Mouse (Mus musculus): ENCODE results near the gene Uso1. TPM values are rescaled to one million over a fixed set of nuclear protein-coding genes. Genes with fewer than 3 reads are reported as not detected.

Gene Uso1
- polyA plus RNA-seq, 1 experiment from 2014 or later, result 25.9 TPM

DNA sequence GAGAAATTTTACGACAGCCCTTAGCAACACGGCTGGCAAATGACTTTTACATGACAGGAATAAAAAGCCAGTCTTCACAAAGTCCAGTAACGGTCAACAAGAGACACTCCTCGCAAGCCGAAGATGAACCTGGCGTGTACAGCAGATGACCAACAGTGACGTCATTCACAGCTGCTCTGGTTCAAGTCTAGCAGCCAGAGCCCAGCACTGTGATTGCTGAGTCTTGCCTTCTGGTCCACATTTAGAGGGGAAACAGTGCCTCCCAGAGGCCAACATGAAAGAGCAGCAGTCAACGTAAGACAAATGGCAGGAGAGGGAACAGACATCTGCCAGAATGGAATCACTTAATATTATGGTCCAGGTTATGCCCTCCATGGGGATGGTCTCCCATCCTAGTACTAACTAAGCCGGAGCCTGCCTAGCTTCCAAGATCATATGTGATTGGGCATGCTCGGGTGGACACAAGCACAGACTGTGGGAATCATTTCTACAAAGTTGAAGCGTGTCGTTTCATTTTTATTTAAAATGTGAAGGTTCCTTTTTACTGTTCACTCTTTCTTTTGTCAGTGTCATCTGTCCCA is 19.8 kb upstream of the Uso1 start:
- ATAC-seq (ENCODE audit: low FRiP score) (peak; percentile 83), DNase-seq (ENCODE audit: low spot score, missing footprints) (no peak)
- Histone ChIP-seq H3K27me3 (ENCODE audit: control insufficient read depth, insufficient read depth, low read length) (no peaks in the 10 kb centered on the region), H3K9ac (ENCODE audit: low read length) (no peak overlapping the region), H3K4me1 (ENCODE audit: control insufficient read depth, insufficient read depth, low read length) (peaks cover 1% of the 10 kb centered on the region), H3K27ac (ENCODE audit: low read depth, low read length) (no peak overlapping the region), H3K4me3 (ENCODE audit: low read depth, low read length) (no peak overlapping the region), H3K36me3 (ENCODE audit: control insufficient read depth, insufficient read depth, low read length) (no peaks in the 10 kb centered on the region), H3K9me3 (ENCODE audit: control insufficient read depth, low read length) (no peaks in the 10 kb centered on the region), H3K4me2 (no peak overlapping the region)
- WGBS, result 58% methylated on average over 12 of the region's 12 CpGs

DNA sequence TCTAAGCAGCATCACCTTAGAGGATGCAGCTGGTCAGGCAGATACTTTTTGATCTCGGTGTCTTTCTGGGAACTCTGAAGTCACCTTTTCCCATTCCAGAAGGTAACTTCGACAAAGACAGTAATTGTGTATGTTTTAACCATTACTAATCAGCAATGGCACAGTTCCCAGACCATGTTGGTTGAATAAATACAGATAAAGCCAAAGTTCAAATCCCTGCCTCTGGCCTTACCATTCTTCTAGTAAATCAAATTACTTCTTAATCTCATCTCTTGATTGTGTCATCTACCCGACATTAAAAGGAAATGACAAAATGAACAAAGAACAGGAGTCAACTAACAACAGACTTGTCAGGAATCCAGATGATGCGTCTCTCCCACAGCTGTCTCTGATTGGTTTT is 16.1 kb upstream of the Uso1 start:
- ATAC-seq (ENCODE audit: low FRiP score) (no peak), DNase-seq (ENCODE audit: low spot score, missing footprints) (no peak)
- H3K36me3 ChIP-seq (ENCODE audit: control insufficient read depth, insufficient read depth, low read length), result no peaks in the 10 kb centered on the region
- 92% methylated on average over 4 of the region's 4 CpGs for WGBS
- no peaks in the 10 kb centered on the region for H3K9me3 ChIP-seq (ENCODE audit: control insufficient read depth, low read length)
- no peak overlapping the region for H3K9ac ChIP-seq (ENCODE audit: low read length)
- no peak overlapping the region for H3K4me2 ChIP-seq
- H3K4me3 ChIP-seq (ENCODE audit: low read depth, low read length), result no peak overlapping the region
- H3K27ac ChIP-seq (ENCODE audit: low read depth, low read length), result no peak overlapping the region
- H3K27me3 ChIP-seq (ENCODE audit: control insufficient read depth, insufficient read depth, low read length), result no peaks in the 10 kb centered on the region
- H3K4me1 ChIP-seq (ENCODE audit: control insufficient read depth, insufficient read depth, low read length), result no peaks in the 10 kb centered on the region

DNA sequence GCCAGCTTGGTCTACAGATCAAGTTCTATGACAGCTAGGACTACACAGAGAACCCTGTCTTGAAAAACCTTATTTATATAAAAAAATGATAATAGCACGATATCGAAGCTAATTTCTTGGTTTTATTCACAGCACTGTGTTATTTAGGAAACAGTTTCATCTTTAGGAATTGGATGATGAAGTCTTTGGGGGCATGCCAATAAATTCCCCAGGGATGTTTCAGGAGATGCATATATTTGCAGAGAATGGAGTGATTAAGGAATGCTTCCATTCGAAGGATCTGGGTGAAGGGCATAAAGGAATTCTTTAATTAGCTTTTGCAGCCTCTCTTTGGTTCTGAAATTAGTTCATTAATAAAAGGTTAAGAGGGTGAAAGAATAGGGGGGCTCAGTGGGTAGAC is 12.3 kb upstream of the Uso1 start:
- H3K9me3 ChIP-seq (ENCODE audit: control insufficient read depth, low read length), result no peaks in the 10 kb centered on the region
- H3K27me3 ChIP-seq (ENCODE audit: control insufficient read depth, insufficient read depth, low read length), result no peaks in the 10 kb centered on the region
- no peak overlapping the region for H3K4me3 ChIP-seq (ENCODE audit: low read depth, low read length)
- no peak for DNase-seq (ENCODE audit: low spot score, missing footprints)
- no peaks in the 10 kb centered on the region for H3K36me3 ChIP-seq (ENCODE audit: control insufficient read depth, insufficient read depth, low read length)
- no peak overlapping the region for H3K4me2 ChIP-seq
- WGBS, result 91% methylated on average over 3 of the region's 3 CpGs
- no peak overlapping the region for H3K9ac ChIP-seq (ENCODE audit: low read length)
- H3K4me1 ChIP-seq (ENCODE audit: control insufficient read depth, insufficient read depth, low read length), result no peaks in the 10 kb centered on the region
- ATAC-seq (ENCODE audit: low FRiP score), result no peak
- no peak overlapping the region for H3K27ac ChIP-seq (ENCODE audit: low read depth, low read length)

DNA sequence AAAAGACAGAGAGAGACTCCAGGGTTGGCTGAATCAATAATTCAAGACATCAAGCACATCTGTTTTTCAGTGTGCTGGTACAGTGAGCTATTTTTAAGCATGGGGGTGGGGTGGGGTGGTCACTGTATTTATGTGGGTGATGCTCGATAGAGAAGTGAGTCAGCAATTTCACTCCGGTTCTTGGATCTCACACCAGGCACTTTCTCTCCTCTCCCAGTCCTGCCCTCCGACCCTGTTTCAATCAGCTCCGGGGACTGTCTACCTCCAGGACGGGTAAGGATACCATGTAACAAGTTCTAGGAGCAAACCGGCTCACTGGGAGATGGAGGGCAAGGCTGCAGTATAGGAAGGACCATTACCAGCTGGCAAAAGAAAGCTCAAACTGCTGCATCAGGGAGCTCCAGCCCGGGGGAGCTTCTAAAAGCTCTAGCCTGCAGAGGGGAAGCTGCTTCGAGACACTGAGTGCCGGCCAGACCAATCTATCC is 10.6 kb upstream of the Uso1 start:
- Histone ChIP-seq H3K4me3 (ENCODE audit: low read depth, low read length) (no peak overlapping the region), H3K36me3 (ENCODE audit: control insufficient read depth, insufficient read depth, low read length) (no peaks in the 10 kb centered on the region), H3K4me1 (ENCODE audit: control insufficient read depth, insufficient read depth, low read length) (no peaks in the 10 kb centered on the region), H3K9me3 (ENCODE audit: control insufficient read depth, low read length) (no peaks in the 10 kb centered on the region), H3K27ac (ENCODE audit: low read depth, low read length) (no peak overlapping the region), H3K27me3 (ENCODE audit: control insufficient read depth, insufficient read depth, low read length) (no peaks in the 10 kb centered on the region), H3K9ac (ENCODE audit: low read length) (no peak overlapping the region), H3K4me2 (no peak overlapping the region)
- 78% methylated on average over 9 of the region's 9 CpGs for WGBS
- no peak for DNase-seq (ENCODE audit: low spot score, missing footprints)
- no peak for ATAC-seq (ENCODE audit: low FRiP score)

DNA sequence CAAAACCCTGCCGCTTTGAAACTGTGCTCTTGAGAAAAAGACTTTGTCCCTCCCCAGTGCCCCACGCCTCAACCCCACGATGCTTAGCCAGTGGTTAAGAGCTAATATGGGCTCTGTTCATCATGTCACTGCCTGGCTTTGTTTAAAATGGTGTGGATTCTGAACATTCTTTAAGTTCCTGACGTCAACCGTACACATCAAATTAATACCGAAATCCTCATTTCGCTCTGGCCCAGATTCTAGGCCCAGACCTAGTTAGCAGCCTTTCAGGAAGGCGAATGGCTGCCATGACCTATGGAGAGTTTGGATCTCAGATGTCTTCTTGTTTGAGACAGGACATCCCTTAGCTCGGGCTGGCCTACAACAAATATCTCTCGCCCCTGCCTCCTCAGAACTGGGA is 10.0 kb upstream of the Uso1 start:
- Histone ChIP-seq H3K9ac (ENCODE audit: low read length) (no peak overlapping the region), H3K27me3 (ENCODE audit: control insufficient read depth, insufficient read depth, low read length) (no peaks in the 10 kb centered on the region), H3K4me2 (no peak overlapping the region), H3K36me3 (ENCODE audit: control insufficient read depth, insufficient read depth, low read length) (no peaks in the 10 kb centered on the region), H3K27ac (ENCODE audit: low read depth, low read length) (no peak overlapping the region), H3K4me1 (ENCODE audit: control insufficient read depth, insufficient read depth, low read length) (no peaks in the 10 kb centered on the region), H3K4me3 (ENCODE audit: low read depth, low read length) (no peak overlapping the region), H3K9me3 (ENCODE audit: control insufficient read depth, low read length) (no peaks in the 10 kb centered on the region)
- ATAC-seq (ENCODE audit: low FRiP score) (no peak), DNase-seq (ENCODE audit: low spot score, missing footprints) (no peak)
- 91% methylated on average over 10 of the region's 10 CpGs for WGBS

DNA sequence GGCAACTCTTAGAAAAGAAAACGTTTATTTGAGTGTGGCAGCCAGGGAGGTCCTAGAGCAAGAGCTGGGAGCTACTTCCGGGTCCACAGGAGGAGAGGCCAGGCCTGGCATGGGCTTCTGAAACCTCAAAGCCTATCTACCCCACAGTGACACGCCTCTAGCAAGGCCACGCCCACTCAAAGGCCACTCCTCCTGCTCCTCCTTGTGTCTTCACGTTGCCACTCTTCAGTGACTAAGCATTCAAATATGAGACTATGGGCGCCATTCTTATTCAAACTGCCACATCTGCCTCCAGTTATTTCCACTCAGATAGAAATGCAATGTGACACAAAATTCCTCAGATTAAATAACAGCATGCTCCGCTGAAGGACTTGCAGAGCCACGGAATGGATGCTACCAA is 9.2 kb upstream of the Uso1 start:
- no peak for DNase-seq (ENCODE audit: low spot score, missing footprints)
- Histone ChIP-seq H3K9me3 (ENCODE audit: control insufficient read depth, low read length) (no peaks in the 10 kb centered on the region), H3K9ac (ENCODE audit: low read length) (no peak overlapping the region), H3K36me3 (ENCODE audit: control insufficient read depth, insufficient read depth, low read length) (no peaks in the 10 kb centered on the region), H3K4me1 (ENCODE audit: control insufficient read depth, insufficient read depth, low read length) (no peaks in the 10 kb centered on the region), H3K27ac (ENCODE audit: low read depth, low read length) (no peak overlapping the region), H3K4me3 (ENCODE audit: low read depth, low read length) (no peak overlapping the region), H3K27me3 (ENCODE audit: control insufficient read depth, insufficient read depth, low read length) (no peaks in the 10 kb centered on the region), H3K4me2 (peak overlapping the region; percentile 22; the same call in 1 of the 2 replicates)
- ATAC-seq (ENCODE audit: low FRiP score), result peak; percentile 75
- 15% methylated on average over 8 of the region's 8 CpGs for WGBS

DNA sequence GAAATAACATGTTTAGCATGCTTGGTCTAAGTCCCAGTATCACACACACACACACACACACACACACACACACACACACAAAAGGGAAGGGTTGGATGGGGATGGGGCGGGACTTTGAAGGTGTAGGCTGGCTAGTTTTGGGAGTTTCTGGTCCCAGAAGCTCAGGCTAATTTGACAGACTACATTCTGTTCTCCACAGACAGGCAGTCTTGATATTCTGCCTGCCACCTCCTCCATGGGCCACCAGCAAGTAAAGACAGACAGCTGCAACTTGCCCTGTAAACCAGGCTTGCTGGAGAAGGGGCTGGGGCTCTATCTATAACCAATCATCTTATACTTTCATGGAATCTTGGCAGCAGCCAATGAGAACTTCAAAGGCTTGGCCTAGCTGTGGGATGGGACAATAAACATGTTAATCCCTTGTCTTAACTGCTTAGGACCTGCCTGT is 8.4 kb upstream of the Uso1 start:
- Histone ChIP-seq H3K4me1 (ENCODE audit: control insufficient read depth, insufficient read depth, low read length) (no peaks in the 10 kb centered on the region), H3K9me3 (ENCODE audit: control insufficient read depth, low read length) (no peaks in the 10 kb centered on the region), H3K27ac (ENCODE audit: low read depth, low read length) (no peak overlapping the region), H3K4me3 (ENCODE audit: low read depth, low read length) (no peak overlapping the region), H3K36me3 (ENCODE audit: control insufficient read depth, insufficient read depth, low read length) (no peaks in the 10 kb centered on the region), H3K9ac (ENCODE audit: low read length) (no peak overlapping the region), H3K4me2 (no peak overlapping the region), H3K27me3 (ENCODE audit: control insufficient read depth, insufficient read depth, low read length) (no peaks in the 10 kb centered on the region)
- DNase-seq (ENCODE audit: low spot score, missing footprints) (no peak), ATAC-seq (ENCODE audit: low FRiP score) (0 out of 2 replicates have a peak, but pooled peaks have one; percentile 36)
- 71% methylated on average over 1 of the region's 1 CpGs for WGBS

DNA sequence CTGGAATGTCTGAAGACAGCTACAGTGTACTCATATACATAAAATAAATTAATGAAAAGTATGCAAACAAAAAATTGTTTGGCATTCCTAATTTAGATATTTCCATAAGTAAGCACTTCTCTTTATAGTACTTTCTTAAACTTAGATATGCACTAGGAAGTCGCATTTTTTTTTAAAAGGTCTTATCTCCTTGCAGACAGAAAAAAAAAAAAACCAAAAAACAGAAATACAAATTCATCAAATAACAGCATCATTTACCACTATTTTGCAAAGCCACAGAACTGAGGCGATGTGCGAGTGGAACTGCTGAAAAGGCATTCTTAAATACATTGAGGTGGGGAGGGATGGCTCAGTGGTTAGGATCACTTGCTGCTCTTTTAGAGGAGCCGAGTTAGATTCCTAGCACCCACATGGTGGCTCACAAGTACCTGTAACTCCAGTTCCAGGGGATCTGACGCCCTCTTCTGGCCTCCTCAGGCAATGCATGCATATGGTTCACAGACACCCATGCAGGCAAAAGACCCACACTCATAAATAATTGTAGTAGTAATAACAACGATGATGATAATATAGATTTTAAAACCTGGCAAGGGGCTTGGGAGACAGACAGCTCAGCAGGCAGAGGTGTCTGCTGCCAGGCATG is 7.6 kb upstream of the Uso1 start:
- 89% methylated on average over 6 of the region's 6 CpGs for WGBS
- ATAC-seq (ENCODE audit: low FRiP score), result no peak
- H3K4me1 ChIP-seq (ENCODE audit: control insufficient read depth, insufficient read depth, low read length), result no peaks in the 10 kb centered on the region

DNA sequence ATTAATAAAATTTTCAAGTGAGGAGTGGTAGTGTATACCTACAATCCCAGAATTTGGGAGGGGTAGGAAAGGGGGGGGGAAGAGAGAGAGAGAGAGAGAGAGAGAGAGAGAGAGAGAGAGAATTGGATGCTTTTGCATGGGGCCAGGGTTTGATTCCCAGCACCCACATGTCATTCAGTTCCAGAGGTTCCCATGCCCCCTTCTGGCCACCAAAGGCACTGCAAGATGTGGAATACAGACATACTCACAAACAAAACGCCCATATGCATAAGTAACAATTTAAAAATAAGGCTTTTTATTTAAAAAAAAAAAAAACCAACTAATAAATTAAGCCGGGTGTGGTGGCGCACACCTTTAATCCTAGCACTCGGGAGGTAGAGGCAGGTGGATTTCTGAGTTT is 5.6 kb upstream of the Uso1 start:
- Histone ChIP-seq H3K27ac (ENCODE audit: low read depth, low read length) (no peak overlapping the region), H3K27me3 (ENCODE audit: control insufficient read depth, insufficient read depth, low read length) (no peaks in the 10 kb centered on the region), H3K4me3 (ENCODE audit: low read depth, low read length) (no peak overlapping the region), H3K4me2 (no peak overlapping the region), H3K36me3 (ENCODE audit: control insufficient read depth, insufficient read depth, low read length) (no peaks in the 10 kb centered on the region), H3K9ac (ENCODE audit: low read length) (no peak overlapping the region), H3K9me3 (ENCODE audit: control insufficient read depth, low read length) (no peaks in the 10 kb centered on the region), H3K4me1 (ENCODE audit: control insufficient read depth, insufficient read depth, low read length) (peaks cover 4% of the 10 kb centered on the region)
- ATAC-seq (ENCODE audit: low FRiP score), result no peak
- DNase-seq (ENCODE audit: low spot score, missing footprints), result no peak
- WGBS, result 91% methylated on average over 4 of the region's 4 CpGs

More for the DNA sequence above, 7.6 kb upstream of the Uso1 start:
- H3K27ac ChIP-seq (ENCODE audit: low read depth, low read length), result no peak overlapping the region
- no peaks in the 10 kb centered on the region for H3K36me3 ChIP-seq (ENCODE audit: control insufficient read depth, insufficient read depth, low read length)
- H3K4me2 ChIP-seq, result no peak overlapping the region
- H3K9me3 ChIP-seq (ENCODE audit: control insufficient read depth, low read length), result no peaks in the 10 kb centered on the region
- DNase-seq (ENCODE audit: low spot score, missing footprints), result no peak
- H3K9ac ChIP-seq (ENCODE audit: low read length), result no peak overlapping the region
- no peaks in the 10 kb centered on the region for H3K27me3 ChIP-seq (ENCODE audit: control insufficient read depth, insufficient read depth, low read length)
- no peak overlapping the region for H3K4me3 ChIP-seq (ENCODE audit: low read depth, low read length)
